Mouse (Mus musculus): ENCODE data around the gene Rps6ka4.

DNA sequence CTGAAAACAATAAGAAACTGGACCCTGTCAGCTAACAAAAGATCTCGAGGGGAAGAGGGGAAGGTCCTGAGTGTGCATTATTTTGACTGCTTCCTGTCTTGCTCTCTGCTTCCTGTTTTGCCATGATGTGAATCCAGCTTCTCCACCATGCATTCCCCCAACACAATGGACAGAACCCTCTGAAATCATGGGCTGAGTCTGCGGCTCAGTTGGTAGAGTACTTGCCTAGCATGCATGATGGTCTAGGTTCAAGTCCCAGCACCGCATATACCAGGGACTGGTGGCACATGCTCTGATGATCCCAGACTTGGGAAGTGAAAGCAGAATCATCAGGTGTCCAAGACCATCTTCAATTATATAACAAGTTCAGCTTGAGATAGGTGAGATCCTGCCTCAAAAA is 32.3 kb upstream of the Rps6ka4 start:
- TF ChIP-seq CTCF (IDR thresholded peaks at IDR 0.05; ENCODE audit: low read depth) (no peak), EP300 (IDR thresholded peaks at IDR 0.05; ENCODE audit: low read depth) (no peak)
